Mouse (Mus musculus) ES-E14 (cell line): ENCODE measurements around the gene Muc3a.

Experiments used
- CHD2 ChIP-seq: IDR thresholded peaks from 2 replicates; pipeline ENCODE4 v1.6.1; 2014; ENCODE audit warnings: mild to moderate bottlenecking, low read depth, low read length, inconsistent platforms
- HCFC1 ChIP-seq: IDR thresholded peaks from 2 replicates; pipeline ENCODE4 v1.6.1; 2012; ENCODE audit warnings: low read length, inconsistent platforms, borderline replicate concordance; ENCODE audit not compliant: insufficient read depth

DNA sequence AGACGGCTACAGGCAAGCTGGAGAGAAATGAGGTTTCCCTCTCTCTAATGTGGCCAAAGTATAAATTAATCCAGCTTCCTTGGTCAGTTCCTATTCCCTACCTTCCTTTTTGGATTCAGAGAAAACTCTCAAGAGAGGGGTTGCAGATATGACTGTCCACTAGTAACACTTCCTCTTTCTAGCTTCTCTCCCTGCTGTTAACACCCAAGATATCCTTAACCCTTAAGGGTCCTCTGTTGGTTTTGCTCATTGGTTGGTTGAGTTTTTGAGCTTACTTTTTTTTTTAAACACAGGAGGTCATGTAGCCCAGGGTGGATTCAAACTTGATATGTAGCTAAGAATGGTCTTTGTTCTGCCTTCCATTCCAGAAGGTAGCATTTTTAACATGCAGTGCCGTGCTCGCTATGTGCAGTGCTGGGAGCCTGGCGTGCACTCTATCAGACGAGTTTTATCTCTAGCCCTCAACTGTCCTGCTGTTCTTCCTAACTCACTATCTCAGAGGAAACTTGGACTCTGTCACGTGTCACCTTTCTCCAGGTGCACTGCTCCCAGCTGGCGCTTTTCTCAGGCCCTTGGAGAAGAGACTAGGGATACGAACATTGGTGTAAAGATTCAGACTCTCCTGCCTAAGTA is 17.6 kb downstream of the Muc3a start:
- TF ChIP-seq HCFC1 (no peak), CHD2 (no peak)
